Mouse (Mus musculus) MEL (cell line): Measurements from ENCODE around the gene Gm17359.

Experiments
- CHD1 ChIP-seq: IDR thresholded peaks from 2 replicates; pipeline ENCODE4 v1.6.1; 2012; ENCODE audit warnings: low read depth, mild to moderate bottlenecking, inconsistent platforms, low read length, improper control_type of control experiment
- CTCF ChIP-seq, 3 experiments: IDR thresholded peaks in 2 of 3; conservative IDR thresholded peaks in 1 of 3; 2 replicates each; pipeline ENCODE4 v1.5.1; 2011 to 2012; ENCODE audit warnings: low read length in 3 of 3, low read depth in 2 of 3, mild to moderate bottlenecking in 2 of 3, improper control_type of control experiment in 1 of 3, inconsistent platforms in 1 of 3, mixed read lengths in 1 of 3, moderate library complexity in 1 of 3; ENCODE audit not compliant: control insufficient read depth in 1 of 3, insufficient read depth in 1 of 3, poor library complexity in 1 of 3, severe bottlenecking in 1 of 3
- MAX ChIP-seq: IDR thresholded peaks from 2 replicates; pipeline ENCODE4 v1.6.1; 2011; ENCODE audit warnings: low read length, improper control_type of control experiment
- MEF2A ChIP-seq: IDR thresholded peaks from 2 replicates; pipeline ENCODE4 v1.6.1; 2014; ENCODE audit warnings: low read depth, mild to moderate bottlenecking, inconsistent platforms, low read length, improper control_type of control experiment; ENCODE audit not compliant: poor library complexity, insufficient replicate concordance, severe bottlenecking; ENCODE audit errors: extremely low read depth
- MYC ChIP-seq: IDR thresholded peaks from 2 replicates; pipeline ENCODE4 v1.6.1; 2011; ENCODE audit warnings: low read depth, mild to moderate bottlenecking, low read length, improper control_type of control experiment, moderate library complexity
- POLR2A ChIP-seq, 2 experiments: IDR thresholded peaks; 2 replicates each; pipeline ENCODE4 v1.6.1; 2011 to 2012; ENCODE audit warnings: low read length in 2 of 2, mild to moderate bottlenecking in 2 of 2, control low read depth in 1 of 2, improper control_type of control experiment in 1 of 2, low read depth in 1 of 2, moderate library complexity in 1 of 2; ENCODE audit not compliant: control insufficient read depth in 1 of 2, insufficient read depth in 1 of 2, poor library complexity in 1 of 2
- UBTF ChIP-seq: IDR thresholded peaks from 2 replicates; pipeline ENCODE4 v1.6.1; 2012; ENCODE audit warnings: low read depth, mild to moderate bottlenecking, inconsistent platforms, low read length, improper control_type of control experiment, moderate library complexity, borderline replicate concordance; ENCODE audit not compliant: insufficient read depth
- USF2 ChIP-seq, 2 experiments: IDR thresholded peaks; 2 replicates each; pipeline ENCODE4 v1.6.1; 2011 to 2012; ENCODE audit warnings: improper control_type of control experiment in 2 of 2, low read length in 2 of 2, borderline replicate concordance in 1 of 2, inconsistent platforms in 1 of 2, low read depth in 1 of 2, mild to moderate bottlenecking in 1 of 2; ENCODE audit not compliant: insufficient read depth in 1 of 2
- ZC3H11A ChIP-seq: IDR thresholded peaks from 2 replicates; pipeline ENCODE4 v1.6.1; 2012; ENCODE audit warnings: low read depth, mild to moderate bottlenecking, inconsistent platforms, low read length, improper control_type of control experiment

DNA sequence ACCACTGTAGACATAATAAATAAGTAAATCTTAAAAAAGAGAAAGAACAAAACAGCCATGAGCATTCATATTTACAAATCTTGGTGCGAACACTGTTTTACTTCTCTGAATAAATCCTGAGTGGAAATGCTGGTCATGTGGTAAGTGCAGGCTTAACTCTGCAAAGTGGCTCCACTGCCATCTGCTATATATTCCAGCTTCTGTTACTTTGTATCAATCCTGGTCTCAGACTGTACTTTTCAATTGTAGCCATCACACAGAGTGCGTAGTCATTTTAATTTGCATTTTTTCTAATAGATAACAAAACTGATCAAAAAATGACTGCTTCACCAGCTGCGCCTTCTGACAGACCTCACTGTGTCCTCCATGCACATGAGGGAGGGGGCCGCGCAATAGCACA lies 133.0 kb downstream of the Gm17359 start:
- TF ChIP-seq USF2 (IDR thresholded peaks at IDR 0.05; ENCODE audit: borderline replicate concordance in 1 of 2, insufficient read depth in 1 of 2, low read depth in 1 of 2, low read length in 2 of 2) (no peak), ZC3H11A (no peak), MEF2A (no peak), MAX (no peak), UBTF (no peak), CTCF (IDR thresholded peaks at IDR 0.05 in 2 of 3, conservative IDR thresholded peaks at IDR 0.05 in 1 of 3; ENCODE audit: control insufficient read depth in 1 of 3, insufficient read depth in 1 of 3, low read depth in 2 of 3, low read length in 3 of 3, poor library complexity in 1 of 3, severe bottlenecking in 1 of 3) (no peak), MYC (no peak), CHD1 (no peak), POLR2A (IDR thresholded peaks at IDR 0.05; ENCODE audit: control insufficient read depth in 1 of 2, insufficient read depth in 1 of 2, low read depth in 1 of 2, low read length in 2 of 2, poor library complexity in 1 of 2) (no peak)
